Mouse (Mus musculus) kidney, postnatal 0 days (tissue): ENCODE measurements at regions not wholly inside any gene's neighbourhood (a gene's known extent, or its start where the extent isn't known, plus 50 kb on each side); places are given as distances from the start of the nearest gene placed in this dataset.

Experiments used
- ATAC-seq: fragments of 200-750 bp; cut with Nextera tagmentation; replicated peaks from 2 replicates; pipeline ENCODE4 v1.8.0; 2017; ENCODE audit warnings: low read depth, moderate number of reproducible peaks, moderate TSS enrichment, moderate library complexity; ENCODE audit not compliant: low FRiP score
- DNase-seq: peaks from one replicate; pipeline ENCODE4 v3.0.0-alpha.2; 2016; ENCODE audit warnings: low spot score
- H3K27ac ChIP-seq: fragments of 300-500 bp; sonication (generic); 2 replicates; pipeline ENCODE4 v1.5.1; 2014; ENCODE audit warnings: mild to moderate bottlenecking
- H3K27me3 ChIP-seq: fragments of 300-500 bp; sonication (generic); 2 replicates; pipeline ENCODE4 v1.6.1; 2014; ENCODE audit warnings: low read length, mixed read lengths; ENCODE audit not compliant: insufficient read depth
- H3K36me3 ChIP-seq: fragments of 300-500 bp; sonication (generic); 2 replicates; pipeline ENCODE4 v1.6.1; 2014; ENCODE audit warnings: low read length, mixed read lengths; ENCODE audit not compliant: insufficient read depth
- H3K4me1 ChIP-seq: fragments of 300-500 bp; sonication (generic); replicated peaks from 2 replicates; pipeline ENCODE4 v1.6.1; 2014; ENCODE audit warnings: antibody characterized with exemption, low read length, mixed read lengths; ENCODE audit not compliant: insufficient read depth
- H3K4me2 ChIP-seq: fragments of 300-500 bp; sonication (generic); 2 replicates; pipeline ENCODE4 v1.6.1; 2014; ENCODE audit warnings: mild to moderate bottlenecking, low read length, moderate library complexity, mixed read lengths
- H3K4me3 ChIP-seq: fragments of 300-500 bp; sonication (generic); replicated peaks from 2 replicates; pipeline ENCODE4 v1.5.1; 2014; ENCODE audit warnings: low read depth, low read length
- H3K9ac ChIP-seq: fragments of 300-500 bp; sonication (generic); 2 replicates; pipeline ENCODE4 v1.6.1; 2014; ENCODE audit warnings: low read depth, low read length
- H3K9me3 ChIP-seq: fragments of 300-500 bp; sonication (generic); replicated peaks from 2 replicates; pipeline ENCODE4 v1.6.1; 2016; ENCODE audit warnings: low read length, inconsistent platforms, mixed read lengths
- CTCF ChIP-seq: IDR thresholded peaks from 2 replicates; pipeline ENCODE4 v1.5.1; 2016; ENCODE audit warnings: antibody characterized with exemption, low read depth, mild to moderate bottlenecking, moderate library complexity
- whole genome bisulfite sequencing: fragments of 180-500 bp; shearing (Covaris S2); extraction: QIAGEN DNeasy Blood & Tissue Kit; methylation state at CpG from one replicate; pipeline ENCODE4 v1.1.7; 2014; 5-methylcytosine and 5-hydroxymethylcytosine counted together

DNA sequence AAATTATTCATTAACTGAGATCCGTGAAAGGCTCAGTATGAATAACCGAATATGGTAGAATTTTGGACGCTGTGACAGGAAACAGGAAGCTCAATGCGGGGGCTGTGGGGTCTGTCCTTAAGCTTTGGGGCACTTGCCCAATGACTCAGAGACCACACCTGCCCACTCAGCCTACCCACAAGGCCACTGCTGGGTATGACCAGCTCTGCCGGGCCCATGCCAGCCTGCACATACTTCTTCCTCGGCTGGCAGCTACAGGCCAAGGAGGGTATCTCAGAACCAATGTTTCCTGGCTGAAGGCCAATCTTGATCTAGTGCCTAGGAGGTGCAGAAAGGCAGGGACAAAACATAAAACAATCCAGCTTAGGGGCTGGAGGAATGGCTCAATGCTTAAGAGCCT lies 230.9 kb upstream of the Serp2 start:
- ATAC-seq: peak; percentile 61; the same call in 1 of the 2 replicates
- WGBS: 56% methylated on average over 6 of the region's 6 CpGs
- Histone ChIP-seq H3K36me3 (no peaks in the 10 kb centered on the region), H3K9ac (no peak overlapping the region), H3K27ac (no peak overlapping the region), H3K4me1 (peaks cover 10% of the 10 kb centered on the region; the same call in 1 of the 2 replicates), H3K4me2 (no peak overlapping the region), H3K27me3 (no peaks in the 10 kb centered on the region), H3K9me3 (no peaks in the 10 kb centered on the region), H3K4me3 (no peak overlapping the region)
- TF ChIP-seq CTCF: no peak
- DNase-seq: no peak

DNA sequence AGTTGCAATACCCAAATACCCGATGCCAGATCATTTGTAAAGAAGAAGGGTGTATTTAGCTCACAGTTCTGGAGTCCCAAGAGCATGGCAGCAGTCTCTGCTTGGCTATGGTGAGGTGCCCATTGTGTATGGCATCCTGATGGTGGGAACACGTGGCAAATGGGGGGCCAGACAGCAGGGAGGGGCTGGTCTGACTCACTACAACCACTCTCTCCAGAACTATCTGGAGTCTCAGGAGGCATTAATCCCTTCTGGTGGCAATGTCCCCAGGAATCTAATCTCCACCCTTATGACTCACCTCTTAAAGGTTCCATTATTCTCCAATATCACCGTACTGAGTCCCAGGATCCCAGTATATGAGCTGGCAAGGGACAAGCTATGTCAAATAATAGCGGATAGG lies 229.5 kb upstream of the Serp2 start:
- Histone ChIP-seq H3K4me1 (peaks cover 6% of the 10 kb centered on the region; the same call in 1 of the 2 replicates), H3K27ac (no peak overlapping the region), H3K4me2 (no peak overlapping the region), H3K9me3 (no peaks in the 10 kb centered on the region), H3K36me3 (no peaks in the 10 kb centered on the region), H3K9ac (no peak overlapping the region), H3K27me3 (no peaks in the 10 kb centered on the region), H3K4me3 (no peak overlapping the region)
- no peak for ATAC-seq
- DNase-seq: no peak
- 66% methylated on average over 4 of the region's 4 CpGs for WGBS
- no peak for TF ChIP-seq CTCF

DNA sequence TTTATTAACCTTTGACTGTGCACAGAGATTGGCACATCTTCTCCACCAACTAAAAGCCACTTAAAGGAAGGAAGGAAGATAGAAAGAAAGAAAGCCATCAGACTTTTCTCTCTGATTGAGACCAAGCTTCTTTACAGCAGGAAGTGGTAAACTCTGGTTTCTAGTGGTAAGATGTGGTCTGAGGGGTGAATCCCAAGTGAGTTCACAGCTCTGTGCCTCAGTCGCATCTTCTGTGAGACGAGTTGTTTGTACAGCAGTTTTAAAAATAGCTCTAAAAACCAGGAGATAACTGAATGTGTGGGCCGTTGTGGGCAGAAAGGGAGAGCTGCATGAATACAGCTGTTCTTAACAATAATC lies 224.8 kb upstream of the Serp2 start:
- H3K9me3 ChIP-seq: no peaks in the 10 kb centered on the region
- no peak overlapping the region for H3K4me3 ChIP-seq
- ATAC-seq: no peak
- H3K36me3 ChIP-seq: no peaks in the 10 kb centered on the region
- H3K9ac ChIP-seq: no peak overlapping the region
- DNase-seq: no peak
- H3K27ac ChIP-seq: no peak overlapping the region
- TF ChIP-seq CTCF: no peak
- no peaks in the 10 kb centered on the region for H3K27me3 ChIP-seq
- H3K4me2 ChIP-seq: no peak overlapping the region
- H3K4me1 ChIP-seq: peaks cover 9% of the 10 kb centered on the region; the same call in 1 of the 2 replicates
- 65% methylated on average over 3 of the region's 3 CpGs for WGBS

DNA sequence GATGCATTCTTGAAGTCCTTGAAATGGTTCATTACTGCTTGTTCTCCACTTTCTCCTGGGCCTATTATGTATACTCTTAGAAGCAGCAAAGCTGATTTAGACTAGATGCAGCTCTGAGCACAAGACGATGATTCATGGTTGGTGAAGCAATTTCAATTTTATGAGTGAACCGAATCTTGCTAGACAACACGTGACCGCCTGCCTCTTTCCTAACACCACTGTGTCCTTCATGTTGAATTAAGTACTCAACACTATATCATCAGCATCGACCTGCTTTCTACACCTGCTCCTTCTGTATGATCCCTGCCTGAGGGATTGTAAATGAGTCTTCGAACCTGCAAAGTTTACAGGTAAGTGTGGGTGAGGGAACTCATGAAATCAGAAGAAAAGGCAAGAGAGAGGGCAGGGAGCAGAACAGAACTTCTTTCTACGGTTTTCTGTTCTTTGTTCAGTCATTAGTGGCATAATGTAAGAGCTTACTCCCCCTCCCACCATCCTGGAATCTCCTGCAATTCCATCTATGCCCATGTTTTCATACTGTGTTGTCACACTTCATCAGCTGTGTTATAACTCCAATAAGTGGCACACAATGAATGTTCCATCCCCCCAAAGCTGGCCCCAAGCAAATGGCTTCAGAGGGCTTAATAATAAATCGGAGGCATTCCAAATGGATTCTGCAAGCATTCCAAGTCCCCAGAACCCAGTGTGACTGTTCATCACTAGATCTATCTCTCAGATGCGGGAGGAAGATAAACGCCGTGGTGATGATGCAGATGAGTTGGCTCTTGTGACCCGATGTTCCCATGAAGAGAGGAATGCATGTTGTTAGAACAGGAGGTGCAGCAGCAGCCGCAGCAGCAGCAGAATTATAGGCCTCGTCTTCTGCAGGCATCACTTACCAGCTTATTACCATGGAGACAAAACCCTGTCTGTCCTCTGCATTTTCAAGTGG lies 224.2 kb upstream of the Serp2 start:
- no peak overlapping the region for H3K9ac ChIP-seq
- H3K9me3 ChIP-seq: no peaks in the 10 kb centered on the region
- H3K4me2 ChIP-seq: no peak overlapping the region
- H3K4me1 ChIP-seq: peaks cover 9% of the 10 kb centered on the region; the same call in 1 of the 2 replicates
- no peaks in the 10 kb centered on the region for H3K36me3 ChIP-seq
- H3K27me3 ChIP-seq: no peaks in the 10 kb centered on the region
- 55% methylated on average over 14 of the region's 14 CpGs for whole genome bisulfite sequencing
- H3K4me3 ChIP-seq: no peak overlapping the region
- DNase-seq (no peak), ATAC-seq (no peak)
- no peak for TF ChIP-seq CTCF
- H3K27ac ChIP-seq: no peak overlapping the region

DNA sequence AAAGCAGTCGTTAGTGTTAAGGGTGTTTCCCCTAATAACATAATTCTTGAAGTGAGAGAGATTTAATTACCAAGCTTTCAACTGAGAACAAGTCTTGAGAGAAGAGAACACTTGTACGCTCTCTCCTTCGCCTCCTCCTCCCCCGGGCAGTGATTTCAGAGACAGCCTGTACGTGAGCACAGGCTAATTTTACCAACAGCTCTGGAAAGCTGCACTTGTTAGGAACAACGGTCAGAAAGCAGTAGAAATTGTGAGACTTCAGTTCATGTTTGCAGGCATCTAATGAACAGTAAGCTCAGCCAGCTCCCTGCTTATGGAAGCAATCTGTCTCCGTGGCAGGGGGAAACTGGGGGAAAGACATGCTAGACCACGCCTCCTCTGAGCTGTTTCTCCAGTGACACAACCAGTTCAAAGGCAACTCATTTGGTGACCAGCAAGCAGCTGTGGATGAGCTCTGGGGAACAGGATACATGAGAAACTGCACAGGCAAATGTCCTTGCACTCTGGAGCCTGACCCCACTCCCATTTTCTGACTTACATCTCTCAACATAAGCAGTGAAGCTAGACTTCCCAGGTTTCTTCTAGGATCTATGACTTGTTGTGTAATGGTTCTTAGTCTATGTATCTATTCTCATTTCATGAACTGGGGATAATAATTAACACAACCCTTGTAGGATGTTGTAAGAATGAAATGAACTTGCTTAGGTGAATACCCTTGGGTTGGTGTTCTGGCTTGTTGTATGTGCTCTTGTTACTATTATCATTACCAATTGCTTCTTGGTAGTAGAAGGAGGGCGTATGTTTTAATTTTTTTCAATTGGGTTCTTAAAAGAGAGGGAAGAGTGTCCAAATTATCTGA lies 222.1 kb upstream of the Serp2 start:
- TF ChIP-seq CTCF: no peak
- Histone ChIP-seq H3K4me1 (peaks cover 9% of the 10 kb centered on the region; the same call in 1 of the 2 replicates), H3K36me3 (no peaks in the 10 kb centered on the region), H3K4me2 (no peak overlapping the region), H3K9me3 (no peaks in the 10 kb centered on the region), H3K27me3 (no peaks in the 10 kb centered on the region), H3K4me3 (no peak overlapping the region), H3K27ac (no peak overlapping the region), H3K9ac (no peak overlapping the region)
- ATAC-seq (no peak), DNase-seq (peak; percentile 72)
- WGBS: 24% methylated on average over 9 of the region's 9 CpGs

DNA sequence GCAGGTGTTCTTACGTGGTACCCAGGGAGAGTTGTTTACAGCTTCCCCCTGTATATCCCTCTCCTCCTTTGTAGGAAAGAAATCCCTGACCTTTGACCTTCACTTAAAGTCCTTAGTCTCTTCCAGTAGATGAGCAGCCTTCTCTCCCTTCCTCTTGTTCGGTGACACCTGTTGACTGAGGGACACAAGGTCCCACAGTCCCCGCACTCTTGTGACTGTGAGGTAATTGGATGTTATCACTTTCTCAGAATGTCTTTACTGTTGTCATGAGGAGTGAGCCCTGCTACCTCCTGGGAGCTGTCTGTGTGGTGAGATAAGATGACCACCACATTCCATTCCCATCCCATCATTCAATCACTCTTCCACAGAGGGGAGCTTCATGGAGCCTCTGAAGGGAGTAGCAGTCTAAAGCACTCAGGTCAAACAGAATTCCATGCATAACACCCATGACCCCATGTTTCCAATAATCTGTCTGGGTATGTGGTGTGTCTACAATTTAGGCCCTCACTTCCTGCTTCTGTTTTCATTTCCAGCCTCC lies 218.8 kb upstream of the Serp2 start:
- H3K27ac ChIP-seq: no peak overlapping the region
- H3K4me1 ChIP-seq: peaks cover 7% of the 10 kb centered on the region; the same call in 1 of the 2 replicates
- no peak overlapping the region for H3K4me3 ChIP-seq
- WGBS: 53% methylated on average over 3 of the region's 3 CpGs
- DNase-seq (no peak), ATAC-seq (no peak)
- no peaks in the 10 kb centered on the region for H3K36me3 ChIP-seq
- H3K9ac ChIP-seq: no peak overlapping the region
- no peaks in the 10 kb centered on the region for H3K27me3 ChIP-seq
- TF ChIP-seq CTCF: no peak
- H3K9me3 ChIP-seq: no peaks in the 10 kb centered on the region
- no peak overlapping the region for H3K4me2 ChIP-seq
